Mouse (Mus musculus): ENCODE measurements around the gene Zgrf1.

DNA sequence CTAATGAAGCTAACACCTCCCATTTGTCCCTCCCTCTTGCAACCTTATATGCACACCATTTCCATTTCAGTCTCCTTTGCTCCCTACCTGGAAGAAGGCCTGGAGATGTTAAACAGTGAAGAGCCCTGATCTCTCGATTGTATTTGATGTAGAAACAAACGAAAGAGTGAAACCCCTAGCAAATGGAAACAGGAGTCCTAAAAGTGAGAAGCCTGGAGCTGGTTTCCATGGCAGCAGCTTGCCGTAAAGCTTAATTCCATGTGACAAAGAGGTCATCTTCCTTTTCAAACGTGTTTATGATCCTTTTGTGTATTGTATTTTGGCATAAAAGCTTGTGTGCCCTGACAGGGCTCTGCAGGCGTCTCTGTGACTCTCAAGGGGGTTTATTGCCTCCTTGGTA lies 88.9 kb downstream of the Zgrf1 start:
- TF ChIP-seq CTCF (IDR thresholded peaks at IDR 0.05; ENCODE audit: low read depth, low read length): no peak
- TF ChIP-seq GATA1 (IDR thresholded peaks at IDR 0.05; ENCODE audit: borderline replicate concordance, low read length): no peak
- TF ChIP-seq TAL1 (conservative IDR thresholded peaks at IDR 0.05; ENCODE audit: low read depth, low read length): no peak
- TF ChIP-seq POLR2AphosphoS5 (IDR thresholded peaks at IDR 0.05; ENCODE audit: insufficient replicate concordance, low read depth, low read length): no peak
- TF ChIP-seq GATA2 (IDR thresholded peaks at IDR 0.05; ENCODE audit: borderline replicate concordance, low read depth, low read length): no peak

All from G1E (cell line).